8 mouse cellular contexts compared by ENCODE assay signal in the genomic region with DNA sequence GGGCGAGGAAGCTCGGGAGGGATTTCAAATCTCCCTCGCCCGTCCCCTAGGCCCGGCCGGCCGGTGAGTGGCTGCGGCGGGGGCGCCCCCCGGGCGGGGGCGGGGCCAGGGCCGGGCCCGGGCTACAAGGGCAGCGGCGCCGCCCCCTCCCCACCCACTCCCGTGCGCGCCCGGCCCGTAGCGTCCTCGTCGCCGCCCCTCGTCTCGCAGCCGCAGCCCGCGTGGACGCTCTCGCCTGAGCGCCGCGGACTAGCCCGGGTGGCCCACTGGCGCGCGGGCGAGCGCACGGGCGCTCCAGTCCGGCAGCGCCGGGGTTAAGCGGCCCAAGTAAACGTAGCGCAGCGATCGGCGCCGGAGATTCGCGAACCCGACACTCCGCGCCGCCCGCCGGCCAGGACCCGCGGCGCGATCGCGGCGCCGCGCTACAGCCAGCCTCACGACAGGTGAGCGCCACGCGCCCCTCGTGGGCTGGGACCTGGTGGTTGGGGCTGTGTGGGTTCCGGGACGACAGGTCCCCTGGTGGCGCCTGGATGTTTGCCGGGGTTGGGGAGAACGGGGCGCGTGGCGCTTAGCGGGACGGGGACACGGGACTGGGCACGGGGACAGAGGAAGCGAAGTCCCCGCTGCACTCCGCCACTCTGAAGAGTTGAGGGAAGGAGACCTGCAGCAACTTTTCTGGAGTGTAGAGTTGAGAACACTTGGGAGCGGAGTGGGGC. TPM values are rescaled to one million over a fixed set of nuclear protein-coding genes. Genes with fewer than 3 reads are reported as not detected.
DNase-seq lines count a peak whose midpoint lies in the region; ATAC-seq lines count a peak whose summit lies in the region.

A gene (plus strand): TSS at position 153 of the 716 bp plus-strand sequence.

- under 1% methylated on average over 89 of the region's 93 CpGs for WGBS in limb, embryonic 11.5 days
- 1% methylated on average over 89 of the region's 93 CpGs for WGBS in midbrain, embryonic 10.5 days

- H3K4me2 ChIP-seq in limb, embryonic 11.5 days (ENCODE audit: low read depth, severe bottlenecking), result peak within 1 kb of the TSS; percentile 91

- peaks cover 22% of the 10 kb centered on the region for H3K4me1 ChIP-seq in erythroblast, embryonic 14.5 days (ENCODE audit: control insufficient read depth)
- H3K4me1 ChIP-seq in limb, embryonic 11.5 days (ENCODE audit: control insufficient read depth, insufficient read depth, low read length), result peaks cover 12% of the 10 kb centered on the region
- peaks cover 34% of the 10 kb centered on the region for H3K4me1 ChIP-seq in midbrain, embryonic 10.5 days

- ATAC-seq in erythroblast, adult 5-6 weeks (replicated peaks; ENCODE audit: low FRiP score, poor library complexity, severe bottlenecking), result no peak
- ATAC-seq in limb, embryonic 11.5 days (ENCODE audit: insufficient number of reproducible peaks, low FRiP score, low TSS enrichment, low read depth), result peak; percentile 79

- H3K36me3 ChIP-seq in erythroblast, embryonic 14.5 days (ENCODE audit: control insufficient read depth), result no peaks in the 10 kb centered on the region
- no peaks in the 10 kb centered on the region for H3K36me3 ChIP-seq in limb, embryonic 11.5 days (ENCODE audit: control insufficient read depth, insufficient read depth, low read length)
- H3K36me3 ChIP-seq in midbrain, embryonic 10.5 days, result no peaks in the 10 kb centered on the region

- DNase-seq in cerebellum, postnatal 4 days (ENCODE audit: low spot score in 2 of 2), result peak; percentile 37 to 63
- DNase-seq in gastrocnemius, postnatal 25 days, result peak; percentile 66
- DNase-seq in induced T-regulatory cell, adult 2 months (ENCODE audit: low read depth), result peak; percentile 67
- peak; percentile 78 for DNase-seq in limb, embryonic 11.5 days (ENCODE audit: low spot score)
- DNase-seq in midbrain, embryonic 10.5 days (ENCODE audit: low spot score), result peak; percentile 80
- peak; percentile 57 for DNase-seq in right cerebral cortex, postnatal 4 days

- no peak within 1 kb of the TSS; the same call in 1 of the 2 replicates for H3K27ac ChIP-seq in limb, embryonic 11.5 days (replicated peaks; ENCODE audit: low read depth, low read length)
- peak within 1 kb of the TSS; percentile 92 for H3K27ac ChIP-seq in midbrain, embryonic 10.5 days (replicated peaks)

- H3K4me3 ChIP-seq in erythroblast, embryonic 14.5 days (replicated peaks), result peak within 1 kb of the TSS; percentile 71
- peak within 1 kb of the TSS; percentile 55 for H3K4me3 ChIP-seq in limb, embryonic 11.5 days (ENCODE audit: low read depth, low read length)
- peak within 1 kb of the TSS; percentile 85 for H3K4me3 ChIP-seq in midbrain, embryonic 10.5 days

- no peaks in the 10 kb centered on the region for H3K9me3 ChIP-seq in erythroblast, embryonic 14.5 days (ENCODE audit: control insufficient read depth, low read length)
- no peaks in the 10 kb centered on the region for H3K9me3 ChIP-seq in limb, embryonic 11.5 days (ENCODE audit: control insufficient read depth, low read length)
- H3K9me3 ChIP-seq in midbrain, embryonic 10.5 days (replicated peaks), result no peaks in the 10 kb centered on the region

- peak within 1 kb of the TSS; percentile 61 for H3K9ac ChIP-seq in limb, embryonic 11.5 days (ENCODE audit: low read length)

- H3K27me3 ChIP-seq in erythroblast, embryonic 14.5 days (ENCODE audit: control insufficient read depth), result peaks cover 29% of the 10 kb centered on the region
- H3K27me3 ChIP-seq in limb, embryonic 11.5 days (ENCODE audit: control insufficient read depth, insufficient read depth, low read length), result no peaks in the 10 kb centered on the region; the same call in 1 of the 2 replicates
- H3K27me3 ChIP-seq in midbrain, embryonic 10.5 days (ENCODE audit: low read depth, poor library complexity, severe bottlenecking), result peaks cover 33% of the 10 kb centered on the region

RNA-seq across cellular contexts. Expression of the gene that starts here (rescaled TPM):
- polyA plus RNA-seq in erythroblast, embryonic 14.5 days (2012), result 0.05 and 0.08 TPM in 2 replicates
- 1.5 and 2.3 TPM in 2 replicates for total RNA-seq in erythroblast, adult 5-6 weeks (2015; ENCODE audit: low replicate concordance)
- 0.94 and 4.0 TPM in 2 replicates for total RNA-seq in erythroblast, adult 5-6 weeks (2017; ENCODE audit: low replicate concordance)
- total RNA-seq in gastrocnemius, postnatal 25 days (2021), result 1 to 10 TPM in 1 of 2 experiments, under 1 TPM in 1; 0.94 to 1.1 TPM
- polyA plus RNA-seq in limb, embryonic 11.5 days (2014; fragmentation: Nextera tagmentation; extraction: Ambion mirVana), result 20.3 and 22.0 TPM in 2 replicates
- polyA plus RNA-seq in midbrain, embryonic 10.5 days (2016; fragmentation: Nextera tagmentation; extraction: Ambion mirVana), result 18.8 and 20.6 TPM in 2 replicates

Comparison
In these comparisons a context has a peak if more than half of its experiments do, and no peak if none do; other contexts are left out.
1. RNA of the gene that starts here (polyA plus RNA-seq): 18.8 to 20.6 TPM in midbrain, embryonic 10.5 days and 20.3 to 22.0 TPM in limb, embryonic 11.5 days; 0.05 to 0.08 TPM in erythroblast, embryonic 14.5 days; every median in the first group is over 10 times any median in the second.
2. Peak in every context shown above with its lines, with median percentiles within 50 percentile points of each other: H3K4me3 ChIP-seq and DNase-seq.